Mouse (Mus musculus) heart, adult 11 months (tissue): ENCODE results near the gene Apol7b.
"Not testable (repeated sequence)": the region's sequence is repeated elsewhere in the genome, so short reads cannot be mapped to it uniquely, and the experiment has no call there.

ENCODE experiments used
- DNase-seq: peaks from one replicate; pipeline ENCODE4 v3.0.0; 2022

The Apol7b gene

DNA sequence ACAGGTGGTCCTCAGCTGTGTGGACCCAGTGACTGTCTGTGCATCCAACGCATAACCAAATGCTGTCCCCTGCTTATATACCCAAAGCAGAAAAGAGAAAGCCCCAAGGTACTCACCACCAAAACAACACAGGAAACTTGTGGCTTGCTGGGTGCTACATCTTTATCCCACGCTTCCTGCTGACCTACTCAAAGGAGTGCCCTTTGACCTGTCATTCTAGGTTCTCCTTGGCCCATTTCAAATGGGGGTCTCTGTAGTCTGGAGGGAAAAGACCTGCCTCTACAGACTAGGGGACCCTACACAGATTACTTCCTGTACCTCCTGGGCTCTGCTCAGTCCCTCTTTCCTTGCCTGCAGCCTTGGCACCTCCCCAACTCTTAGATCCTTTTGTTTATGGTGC is at the start of gene Apol7b:
Apol7b (minus strand) TSS at position 101 of the 400 bp plus-strand sequence.
- DNase-seq = not testable (repeated sequence)

DNA sequence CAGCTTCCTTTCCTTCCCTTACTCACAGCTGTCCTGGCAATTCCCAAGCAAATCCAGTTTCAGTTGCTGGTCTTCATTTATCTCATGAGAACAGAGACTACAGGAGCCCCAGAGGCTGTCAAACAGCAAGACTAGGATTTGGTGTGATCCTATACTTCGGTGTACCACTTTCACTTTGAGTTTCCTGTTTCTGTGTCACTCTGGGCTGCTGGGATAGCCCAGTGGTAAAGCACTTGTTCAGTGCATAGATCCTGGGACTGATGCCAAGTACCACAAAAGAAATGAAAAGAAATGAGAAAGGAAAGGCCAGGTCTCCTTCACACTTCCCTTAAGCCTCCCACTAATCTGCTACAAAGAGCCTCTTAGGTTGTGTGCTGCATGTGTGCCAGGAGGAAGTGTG is 47.4 kb upstream of the Apol7b start:
- DNase-seq = peak; percentile 15

DNA sequence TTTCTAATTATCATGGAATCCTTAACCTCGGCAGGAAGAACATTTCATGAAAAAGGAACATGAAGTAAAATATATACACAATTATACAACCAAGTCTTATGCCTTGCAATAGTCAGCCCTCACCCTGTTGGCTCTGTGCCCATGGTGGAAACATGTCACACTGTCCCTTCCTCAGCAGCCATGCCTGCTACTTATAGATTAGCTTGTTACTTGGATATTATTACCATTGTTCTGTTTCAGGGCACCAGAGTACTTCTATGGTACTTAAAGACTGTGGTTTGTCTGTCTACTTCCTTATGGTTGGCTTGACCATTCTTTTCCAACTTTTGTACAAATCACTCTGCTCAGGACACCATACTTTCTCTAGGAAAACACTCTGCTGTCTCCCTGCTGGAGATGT is 45.9 kb upstream of the Apol7b start:
- DNase-seq = not testable (repeated sequence)

DNA sequence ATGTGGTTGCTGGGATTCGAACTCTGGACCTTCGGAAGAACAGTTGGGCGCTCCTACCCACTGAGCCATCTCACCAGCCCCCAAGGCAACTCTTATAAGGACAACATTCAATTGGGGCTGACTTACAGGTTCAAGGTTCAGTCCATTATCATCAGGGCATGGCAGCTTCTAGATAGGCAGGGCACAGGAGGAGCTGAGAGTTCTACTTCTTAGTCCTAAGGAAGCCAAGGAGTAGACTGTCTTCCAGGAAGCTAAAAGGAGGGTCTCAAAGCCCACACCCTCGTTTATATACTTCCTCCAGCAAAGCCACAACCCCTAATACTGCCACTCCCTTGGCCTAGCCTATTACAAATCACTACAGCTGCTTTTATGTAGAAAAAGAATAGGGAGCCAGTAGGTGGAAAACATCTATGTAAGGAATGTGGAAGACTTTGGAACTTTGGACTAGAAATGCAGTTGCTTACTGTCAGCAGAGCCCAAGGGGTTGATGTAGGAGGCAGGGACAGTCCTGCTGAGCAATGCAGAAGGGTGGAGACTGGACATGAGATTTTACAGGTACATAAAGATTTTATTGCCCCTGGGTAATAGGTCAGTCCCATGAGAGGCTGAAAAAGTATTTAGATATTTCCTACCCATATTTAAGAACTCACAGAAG is 35.0 kb upstream of the Apol7b start:
- DNase-seq = peak; percentile 27

DNA sequence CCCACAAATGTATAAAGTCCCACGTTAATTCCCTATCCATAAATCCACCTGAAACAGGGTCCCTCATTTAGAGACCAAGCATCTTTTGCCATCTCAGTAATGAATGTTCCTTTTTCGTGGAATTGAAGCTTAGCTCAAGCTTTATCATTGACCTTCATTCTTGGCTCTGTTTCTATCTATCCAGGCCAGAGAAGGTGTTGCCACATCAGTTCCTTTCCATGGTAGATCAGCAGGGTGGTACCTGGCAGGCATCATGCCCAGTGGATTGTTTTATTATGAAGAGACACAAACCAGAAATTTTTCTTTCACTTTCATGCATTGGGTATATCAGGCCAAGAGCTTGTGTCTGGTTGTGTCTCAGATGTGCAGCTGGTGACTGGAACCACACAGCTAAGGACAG is 29.4 kb upstream of the Apol7b start, which contains the start of gene Apol10a:
Apol10a (plus strand) TSS at position 355 of the 400 bp plus-strand sequence.
- DNase-seq = peak; percentile 76

DNA sequence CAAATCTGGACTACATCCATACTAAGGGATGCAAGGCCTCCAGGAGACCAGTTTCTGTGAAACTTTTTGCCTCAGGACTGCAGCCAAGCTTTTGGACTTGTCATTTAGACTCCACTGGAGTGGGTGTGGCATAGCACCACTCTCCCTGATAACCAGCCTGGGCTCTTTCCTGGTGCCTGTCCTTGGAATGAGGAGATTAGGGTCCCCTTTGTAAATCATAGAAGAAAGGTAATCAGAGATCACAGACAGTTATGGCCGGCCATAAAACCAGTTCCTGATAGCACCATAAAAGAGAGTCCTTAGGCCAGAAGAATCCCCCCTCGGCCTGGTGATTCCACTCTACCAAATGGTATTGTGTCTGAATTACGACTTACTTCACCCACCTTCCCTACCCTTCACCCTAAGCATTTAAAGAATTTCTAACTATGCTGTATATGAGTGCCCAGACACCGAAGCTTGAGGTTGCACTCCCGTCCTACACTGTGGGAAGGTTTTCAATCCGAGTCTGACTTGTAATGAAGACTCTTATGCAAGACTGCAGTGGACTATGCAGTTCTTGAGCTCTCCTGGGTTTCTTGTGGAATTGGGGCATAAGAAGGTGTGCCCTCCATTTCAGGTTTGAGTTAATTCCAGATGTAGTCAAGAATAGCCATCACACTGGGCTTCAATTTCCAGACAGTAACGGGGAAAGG is 27.6 kb upstream of the Apol7b start:
- DNase-seq = peak; percentile 18

DNA sequence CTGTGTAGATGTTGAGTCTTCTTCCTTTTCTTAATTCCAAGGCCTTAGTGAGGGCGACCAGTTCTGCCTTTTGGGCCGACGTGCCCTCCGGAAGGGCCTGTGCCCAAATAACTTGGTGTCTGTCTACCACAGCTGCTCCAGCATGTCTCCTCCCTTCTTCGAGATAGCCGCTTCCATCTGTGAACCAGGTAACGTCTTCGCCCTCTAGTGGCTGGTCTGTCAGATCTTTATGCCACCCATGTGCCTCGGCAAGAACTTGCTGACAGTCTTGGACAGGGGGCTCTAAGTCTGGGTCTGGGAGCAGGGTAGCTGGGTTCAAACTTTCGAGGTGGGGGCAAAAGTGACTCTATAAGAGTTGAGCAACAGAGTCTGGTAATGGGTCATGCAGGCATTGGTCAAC is 2.6 kb upstream of the Apol7b start:
- DNase-seq = not testable (repeated sequence)

DNA sequence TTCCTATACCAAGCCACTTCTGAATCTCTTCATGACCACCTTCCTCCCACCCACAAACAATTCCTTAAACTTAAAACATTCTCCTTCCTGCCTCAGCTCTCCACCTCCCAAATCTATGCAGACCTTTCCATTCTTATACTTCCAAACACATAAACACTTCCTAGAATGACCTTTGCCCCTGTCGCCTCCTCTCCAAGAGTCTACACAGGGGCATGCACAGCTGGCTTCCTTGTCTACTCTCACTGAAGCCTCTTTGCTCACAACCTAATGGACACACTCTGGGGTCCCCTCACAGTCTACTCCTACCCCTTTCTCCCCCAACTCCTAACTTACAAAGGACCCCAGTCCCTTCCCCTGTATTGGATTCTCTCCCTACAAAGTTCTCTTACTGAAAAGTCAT is 1.6 kb downstream of the Apol7b start:
- not testable (repeated sequence) for DNase-seq

DNA sequence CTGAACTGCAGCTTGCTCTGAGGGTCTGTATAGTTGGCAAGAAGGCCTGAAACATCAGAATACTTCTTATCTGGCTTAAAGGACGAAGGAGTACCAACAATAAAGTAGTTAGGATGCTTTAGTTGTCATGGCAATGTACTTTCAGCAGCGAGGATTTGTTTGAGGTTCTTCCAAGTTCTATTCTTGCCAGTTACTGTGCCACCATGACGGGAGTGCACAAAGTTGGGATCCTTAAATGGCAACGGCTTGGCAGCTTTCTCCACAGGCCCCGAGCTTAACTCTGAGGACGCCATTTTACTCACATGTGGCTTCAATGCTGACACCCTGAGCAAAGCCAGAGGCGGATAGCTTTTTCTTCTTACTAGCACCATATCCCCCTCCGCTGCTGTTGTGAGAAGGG is 2.5 kb downstream of the Apol7b start:
- DNase-seq = not testable (repeated sequence)

DNA sequence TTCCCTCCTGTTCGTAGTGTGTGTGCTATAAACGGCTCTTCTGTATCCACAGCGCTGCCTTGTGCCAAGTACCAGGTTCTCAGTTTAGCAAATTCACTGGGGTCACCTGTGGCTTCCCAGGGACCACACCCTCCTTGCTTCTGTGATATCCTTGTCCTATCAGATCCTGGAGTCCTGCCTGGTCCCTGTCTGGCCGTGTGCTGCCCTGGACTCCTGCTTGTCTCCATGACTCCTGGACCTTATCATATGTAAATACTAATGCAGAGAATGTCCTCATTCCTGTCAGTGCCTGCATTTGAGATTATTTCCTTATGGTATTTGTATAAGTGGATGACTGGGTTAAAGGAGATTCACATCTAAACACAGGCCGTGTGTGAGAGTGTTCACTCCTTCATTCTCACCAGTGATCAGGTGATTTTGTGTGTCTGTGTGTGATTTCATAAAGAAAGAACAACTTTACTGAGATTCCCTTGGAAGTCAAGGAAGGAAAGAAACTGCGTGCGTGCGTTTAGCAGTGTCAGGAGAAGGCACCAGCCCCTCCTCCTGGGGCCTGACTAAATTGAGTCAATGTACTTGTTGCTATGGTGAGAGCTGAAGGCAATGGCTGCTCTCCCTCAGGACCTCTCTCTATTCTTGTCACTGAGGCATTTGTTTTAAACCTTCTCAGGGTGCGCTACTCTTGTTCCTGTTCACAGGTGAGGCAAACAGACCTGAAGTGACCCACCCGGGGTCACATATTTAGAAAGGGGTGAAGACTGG is 18.4 kb downstream of the Apol7b start:
- not testable (repeated sequence) for DNase-seq

DNA sequence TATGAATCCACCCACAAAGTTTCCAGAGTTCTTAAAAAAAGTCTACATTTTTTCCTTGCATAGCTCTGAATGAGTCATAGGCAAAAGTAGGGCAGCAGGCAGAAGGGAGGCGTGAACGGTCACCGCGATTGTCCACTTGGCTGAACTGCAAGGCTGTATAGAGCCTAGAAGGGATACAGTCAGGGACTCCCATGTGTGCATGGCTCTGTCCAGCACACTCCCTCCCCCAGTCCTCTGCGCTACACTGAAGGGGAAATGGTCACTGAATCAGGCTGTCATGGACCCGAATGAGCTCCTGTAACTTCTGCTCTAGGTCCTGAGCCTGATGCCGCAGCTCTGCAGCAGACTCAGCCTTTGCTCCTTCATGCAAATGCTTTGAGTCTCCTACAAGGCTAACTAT is 24.4 kb downstream of the Apol7b start:
- peak; percentile 63 for DNase-seq

DNA sequence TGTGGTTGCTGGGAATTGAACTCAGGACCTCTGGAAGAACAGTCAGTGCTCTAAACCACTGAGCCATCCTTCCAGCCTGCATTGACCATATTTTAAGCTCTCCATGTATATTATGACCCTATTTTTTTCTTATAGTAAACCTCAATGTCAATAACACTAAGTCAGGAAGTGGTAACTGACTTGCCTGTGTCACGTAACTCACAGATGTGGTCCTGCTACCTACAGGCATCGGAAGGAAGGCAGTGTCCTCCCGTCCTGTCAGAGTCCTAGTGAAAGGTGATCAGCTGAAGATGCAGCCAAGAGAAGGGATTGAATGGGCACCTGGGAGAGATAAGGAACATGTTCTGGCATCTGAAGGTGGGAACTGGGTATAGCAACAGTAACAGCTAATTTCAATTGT is 27.6 kb downstream of the Apol7b start:
- DNase-seq = not testable (repeated sequence)

DNA sequence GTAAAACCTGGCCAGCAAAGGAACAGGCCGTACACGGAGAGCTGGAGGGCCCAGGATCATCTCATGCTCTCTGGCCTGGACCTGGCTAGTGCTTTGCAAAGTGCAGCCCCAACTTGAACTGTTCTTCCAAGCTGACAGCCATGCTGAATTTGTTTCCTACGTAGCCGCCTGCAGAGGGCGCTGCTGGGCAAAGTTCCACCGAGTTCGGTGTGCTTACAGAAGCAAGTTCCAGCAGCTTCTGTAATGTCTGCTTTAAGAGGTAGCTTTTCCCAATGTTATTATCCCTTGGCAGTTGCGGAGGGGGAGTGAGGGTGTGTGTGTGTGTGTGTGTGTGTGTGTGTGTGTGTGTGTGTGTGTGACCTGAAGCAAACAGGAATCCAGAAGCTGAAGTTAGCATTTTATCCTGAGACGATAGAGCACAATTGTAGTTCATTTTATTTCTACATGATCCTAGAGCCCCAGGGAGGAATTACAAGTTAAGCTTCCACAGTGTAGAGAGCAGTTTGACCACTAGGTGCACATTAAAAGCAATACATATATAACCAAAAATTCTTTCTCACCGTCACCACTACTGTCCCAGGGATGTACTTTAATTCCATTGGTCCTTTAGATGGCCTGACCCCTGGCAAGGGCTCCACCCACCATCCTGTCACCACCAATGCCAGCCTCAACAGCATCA is 30.5 kb downstream of the Apol7b start:
- peak; percentile 5 for DNase-seq

DNA sequence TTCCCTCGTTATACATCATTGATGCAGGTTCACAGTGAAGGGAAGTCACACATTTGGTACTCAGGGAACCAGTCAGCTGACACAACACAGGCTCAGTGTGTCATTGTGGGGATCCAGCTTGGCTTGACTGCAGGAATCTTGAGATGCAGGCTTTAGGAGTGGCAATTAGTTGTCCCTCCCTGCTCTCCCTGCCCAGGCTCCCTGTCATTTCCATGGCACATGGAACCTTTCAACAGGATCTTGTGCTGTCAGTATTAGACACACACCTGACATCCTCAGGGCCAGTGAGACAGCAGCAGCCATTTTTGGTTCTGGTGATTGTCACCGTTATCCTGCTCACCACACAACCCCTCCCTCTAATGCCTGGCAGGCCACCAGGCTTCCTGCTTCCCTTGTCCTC is 31.6 kb downstream of the Apol7b start:
- DNase-seq = peak; percentile 9

DNA sequence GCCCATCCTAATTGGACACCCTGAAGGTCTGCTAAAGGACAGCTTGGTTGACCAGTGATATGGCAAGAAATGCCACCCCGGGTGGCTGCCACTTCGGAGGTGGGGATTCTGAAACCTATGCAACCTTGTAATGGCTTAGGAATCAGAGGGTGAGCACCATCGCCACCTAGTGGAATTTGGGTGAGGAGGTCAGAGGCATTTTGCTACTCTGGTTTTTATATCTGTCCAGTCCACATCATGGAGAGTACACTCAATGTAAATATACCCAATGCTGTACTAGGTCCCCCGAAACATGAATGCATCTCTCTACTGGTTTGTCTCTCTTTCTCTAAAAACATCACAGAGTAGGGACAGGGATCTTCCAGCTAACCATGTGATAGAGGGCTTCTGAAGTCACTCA is 34.6 kb downstream of the Apol7b start:
- peak; percentile 82 for DNase-seq

DNA sequence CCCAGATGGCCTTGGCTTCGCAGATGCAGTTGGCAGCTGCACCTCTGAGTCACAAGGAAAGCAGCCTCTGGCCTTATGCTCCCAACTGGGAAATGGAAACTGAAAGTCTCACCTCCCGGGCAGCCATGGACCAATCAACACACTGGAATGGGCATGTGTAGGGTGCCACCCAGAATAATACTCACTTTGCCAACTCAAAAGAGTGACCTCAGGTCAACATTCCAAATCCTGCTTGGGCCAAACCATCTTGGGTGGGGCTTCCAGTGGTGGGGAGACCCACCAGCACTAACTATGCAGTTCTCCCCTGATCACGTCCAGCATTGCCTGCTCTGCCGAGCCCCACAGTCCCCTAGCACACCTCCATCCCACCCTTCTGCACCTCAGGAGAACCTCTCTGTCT is 36.3 kb downstream of the Apol7b start, which contains the start of gene Apol9a:
Apol9a (minus strand) TSS at position 101 of the 400 bp plus-strand sequence.
- DNase-seq = not testable (repeated sequence)

DNA sequence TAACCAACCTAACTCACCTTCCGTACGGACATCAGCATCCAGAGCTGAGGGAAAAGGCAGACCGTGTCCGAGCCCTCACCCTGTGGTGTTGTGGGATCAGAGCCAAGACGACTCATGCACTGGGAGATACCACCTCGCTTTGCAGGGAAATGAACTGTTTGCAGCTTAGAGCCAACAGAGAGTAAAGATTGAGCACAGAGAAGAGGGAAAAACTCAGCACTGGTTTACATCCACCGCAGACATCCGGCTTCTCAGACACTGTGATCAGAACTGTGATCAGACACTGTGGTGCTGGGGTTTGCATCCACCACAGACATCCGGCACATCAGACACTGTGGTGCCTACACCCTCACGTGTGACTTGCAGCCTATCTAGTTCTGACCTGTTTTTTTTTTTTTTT is 40.9 kb downstream of the Apol7b start:
- DNase-seq = peak; percentile 87

DNA sequence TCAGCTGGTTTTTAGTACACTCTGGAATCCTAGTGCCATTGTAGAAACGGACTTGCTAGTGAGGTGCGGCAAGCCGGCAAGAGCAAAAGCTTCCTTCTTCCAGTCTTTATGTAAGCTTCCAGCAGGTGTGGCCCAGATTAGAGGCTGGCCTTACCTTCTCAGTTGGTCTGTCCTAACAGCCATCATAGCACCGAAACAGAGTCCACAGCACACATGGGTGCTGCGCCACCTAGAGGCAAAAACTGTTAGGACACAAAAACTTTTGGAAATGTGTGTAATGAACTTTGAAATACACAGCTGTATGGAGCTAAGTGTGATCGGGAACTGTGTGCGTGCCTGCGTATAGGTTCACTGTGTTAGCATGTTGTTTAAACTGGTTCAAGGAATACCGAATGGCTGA is 48.3 kb downstream of the Apol7b start, which contains the start of gene Apol7a:
Apol7a (minus strand) TSS at position 84 of the 400 bp plus-strand sequence.
- DNase-seq = not testable (repeated sequence)

DNA sequence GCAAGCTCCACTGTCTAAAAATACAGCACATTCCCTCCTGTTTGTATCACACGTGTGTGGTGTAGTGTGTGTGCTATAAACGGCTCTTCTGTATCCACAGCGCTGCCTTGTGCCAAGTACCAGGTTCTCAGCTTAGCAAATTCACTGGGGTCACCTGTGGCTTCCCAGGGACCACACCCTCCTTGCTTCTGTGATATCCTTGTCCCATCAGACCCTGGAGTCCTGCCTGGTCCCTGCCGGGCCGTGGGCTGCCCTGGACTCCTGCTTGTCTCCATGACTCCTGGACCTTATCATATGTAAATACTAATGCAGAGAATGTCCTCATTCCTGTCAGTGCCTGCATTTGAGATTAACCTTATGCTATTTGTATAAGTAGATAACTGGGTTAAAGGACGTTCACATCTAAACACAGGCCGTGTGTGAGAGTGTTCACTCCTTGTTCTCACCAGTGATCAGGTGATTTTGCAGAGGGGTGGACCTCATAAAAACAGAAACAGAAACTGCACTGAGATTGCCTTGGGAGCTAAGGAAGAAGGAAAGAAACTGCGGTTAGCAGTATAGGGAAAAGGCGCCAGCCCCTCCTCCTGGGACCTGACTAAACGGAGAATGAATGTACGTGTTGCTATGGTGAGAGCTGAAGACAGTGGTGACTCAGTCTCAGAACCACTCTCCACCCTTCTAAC is 49.7 kb downstream of the Apol7b start:
- DNase-seq = not testable (repeated sequence)

DNA sequence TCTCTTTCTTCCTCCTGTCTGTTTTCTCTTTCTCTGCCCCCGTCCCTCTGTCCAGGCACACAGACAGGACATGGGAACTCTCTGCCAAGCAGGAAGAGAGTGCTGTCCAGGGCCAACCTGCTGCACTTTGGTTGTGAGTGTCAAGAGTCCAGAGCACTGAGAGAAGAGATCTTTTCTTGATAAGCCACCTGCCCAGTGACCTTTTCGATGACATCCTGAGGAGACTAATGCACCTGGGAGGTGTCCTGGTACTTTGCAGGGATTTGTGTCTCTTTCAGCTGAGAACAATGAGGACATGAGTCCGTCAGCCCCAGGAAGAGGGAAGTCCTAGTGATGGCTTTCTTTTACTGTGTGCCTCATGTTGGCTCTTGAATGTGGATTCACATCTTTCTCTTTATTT is 53.5 kb downstream of the Apol7b start:
- DNase-seq = not testable (repeated sequence)

DNA sequence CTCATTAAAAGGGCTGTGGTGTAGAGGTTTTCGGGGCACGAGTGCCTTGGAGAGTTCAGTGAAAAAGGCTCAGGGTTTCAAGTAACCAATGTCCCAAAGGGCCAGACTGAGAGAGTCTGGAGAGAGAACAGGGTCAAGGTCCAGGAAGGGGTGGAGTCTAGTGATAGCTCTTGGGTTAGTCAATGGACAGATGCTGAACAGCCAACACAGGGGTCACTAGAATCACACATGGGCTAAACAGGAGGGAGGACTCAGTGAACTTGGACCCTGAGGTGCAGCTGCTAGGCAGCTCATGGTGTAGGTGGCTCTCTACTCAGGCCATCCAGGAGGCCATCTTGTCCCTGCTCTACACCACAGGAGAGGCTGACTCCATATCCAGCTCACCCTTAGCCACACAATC is 59.8 kb downstream of the Apol7b start:
- DNase-seq = no peak

DNA sequence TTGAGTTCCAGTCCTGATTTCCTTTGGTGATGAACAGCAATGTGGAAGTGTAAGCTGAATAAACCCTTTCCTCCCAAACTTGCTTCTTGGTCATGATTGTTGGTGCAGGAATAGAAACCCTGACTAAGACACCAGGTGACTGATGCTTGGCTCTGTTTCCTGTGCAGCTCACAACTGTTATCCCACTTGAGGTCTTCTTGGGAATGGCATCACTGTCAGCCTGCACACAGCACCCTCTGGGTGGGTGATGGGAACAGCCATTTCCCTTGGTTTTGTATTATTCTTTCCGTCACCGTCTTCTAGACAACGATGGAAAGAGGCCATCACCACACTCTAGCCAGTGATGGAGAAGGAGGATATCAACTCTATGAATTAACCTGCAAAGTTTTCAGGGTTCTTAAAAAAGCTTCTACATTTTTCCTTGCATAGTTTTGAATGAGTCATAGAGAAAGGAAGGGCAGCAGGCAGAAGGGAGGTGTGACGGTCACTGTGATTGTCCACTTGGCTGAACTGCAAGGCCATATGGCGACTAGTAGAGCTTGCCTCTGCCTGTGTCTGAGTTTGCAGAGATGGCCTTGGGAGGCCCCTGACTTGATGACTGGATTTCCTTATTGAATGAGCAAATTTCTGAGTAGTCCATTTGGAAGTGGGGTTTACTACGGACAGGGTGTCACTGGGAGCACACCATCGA is 62.8 kb downstream of the Apol7b start:
- no peak for DNase-seq
